Mouse (Mus musculus): ENCODE results near the gene Nomo1. TPM values are rescaled to one million over a fixed set of nuclear protein-coding genes. Genes with fewer than 3 reads are reported as not detected.

The Nomo1 gene
- polyA plus RNA-seq, 1 experiment from 2014 or later = 14.9 TPM

DNA sequence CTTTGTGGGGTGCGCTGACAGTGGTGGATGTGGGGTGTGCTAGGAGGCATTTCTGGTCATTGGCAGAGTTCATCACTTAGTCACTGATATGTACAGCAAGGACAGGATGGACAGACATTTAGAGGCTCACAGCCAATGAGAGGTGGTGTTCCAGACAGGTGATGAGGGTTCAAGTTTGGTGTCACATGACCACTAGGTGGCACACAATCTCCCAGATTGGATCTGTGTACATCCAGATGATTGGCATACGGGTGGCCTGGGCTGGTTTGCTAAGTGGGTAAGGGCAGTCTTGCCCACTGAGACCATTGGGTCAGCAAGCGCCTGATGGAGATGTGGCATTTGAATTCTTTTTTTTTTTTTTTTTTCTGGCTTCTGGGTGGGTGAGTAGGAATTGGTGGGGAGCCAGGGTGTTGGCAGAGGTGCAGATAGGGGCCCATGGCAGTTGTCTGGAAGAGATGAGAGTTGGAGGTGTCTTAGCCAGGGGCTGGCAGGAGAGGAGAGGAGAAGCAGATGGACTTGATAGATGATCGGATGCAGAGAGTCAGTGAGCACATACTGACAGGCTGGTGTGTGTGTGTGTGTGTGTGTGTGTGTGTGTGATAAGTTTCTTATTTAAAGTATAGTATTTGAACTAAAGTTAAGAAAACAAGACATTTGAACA lies 18.8 kb downstream of the Nomo1 start:
- 91% methylated on average over 4 of the region's 4 CpGs for WGBS
- Histone ChIP-seq H3K27ac (ENCODE audit: low read depth, low read length) (no peak overlapping the region), H3K27me3 (ENCODE audit: control insufficient read depth, insufficient read depth, low read length) (no peaks in the 10 kb centered on the region), H3K9me3 (ENCODE audit: control insufficient read depth, low read length) (no peaks in the 10 kb centered on the region), H3K36me3 (ENCODE audit: control insufficient read depth, insufficient read depth, low read length) (0 out of 2 replicates have a peak, but pooled peaks cover 6% of the 10 kb centered on the region), H3K4me3 (ENCODE audit: low read depth, low read length) (no peak overlapping the region), H3K4me1 (replicated peaks; ENCODE audit: control insufficient read depth, insufficient read depth, low read length) (no peaks in the 10 kb centered on the region), H3K4me2 (replicated peaks; ENCODE audit: low read depth, low read length) (no peak overlapping the region), H3K9ac (ENCODE audit: low read depth, low read length) (no peak overlapping the region)
- DNase-seq (ENCODE audit: low spot score) (peak; percentile 23), ATAC-seq (ENCODE audit: low FRiP score) (no peak)

DNA sequence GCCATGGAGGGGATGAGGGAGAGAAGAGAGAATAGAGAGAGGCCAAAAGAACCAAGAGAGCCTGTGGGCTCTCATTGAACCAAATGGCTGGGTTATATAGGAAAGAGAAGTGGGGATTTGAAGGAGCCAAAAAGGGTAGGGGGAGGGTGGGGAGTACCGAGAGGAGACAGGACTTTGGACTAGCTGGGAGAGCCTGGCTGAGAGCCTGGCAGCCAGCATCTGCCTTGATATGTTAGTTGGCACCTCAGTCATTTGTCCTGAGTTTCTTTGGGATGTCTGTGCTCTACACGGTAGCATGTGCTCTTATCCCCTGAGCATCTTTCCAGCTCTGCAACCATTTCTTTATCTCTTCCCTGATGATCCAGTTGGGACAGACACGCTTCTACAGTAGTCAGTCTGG lies 20.1 kb downstream of the Nomo1 start:
- ATAC-seq (ENCODE audit: low FRiP score) (no peak), DNase-seq (ENCODE audit: low spot score) (no peak)
- no peak overlapping the region for H3K4me3 ChIP-seq (ENCODE audit: low read depth, low read length)
- H3K4me1 ChIP-seq (replicated peaks; ENCODE audit: control insufficient read depth, insufficient read depth, low read length) = no peaks in the 10 kb centered on the region
- H3K4me2 ChIP-seq (replicated peaks; ENCODE audit: low read depth, low read length) = no peak overlapping the region
- H3K9me3 ChIP-seq (ENCODE audit: control insufficient read depth, low read length) = no peaks in the 10 kb centered on the region
- no peak overlapping the region for H3K9ac ChIP-seq (ENCODE audit: low read depth, low read length)
- no peaks in the 10 kb centered on the region for H3K27me3 ChIP-seq (ENCODE audit: control insufficient read depth, insufficient read depth, low read length)
- no peak overlapping the region for H3K27ac ChIP-seq (ENCODE audit: low read depth, low read length)
- 0 out of 2 replicates have a peak, but pooled peaks cover 6% of the 10 kb centered on the region for H3K36me3 ChIP-seq (ENCODE audit: control insufficient read depth, insufficient read depth, low read length)
- 92% methylated on average over 3 of the region's 3 CpGs for WGBS

DNA sequence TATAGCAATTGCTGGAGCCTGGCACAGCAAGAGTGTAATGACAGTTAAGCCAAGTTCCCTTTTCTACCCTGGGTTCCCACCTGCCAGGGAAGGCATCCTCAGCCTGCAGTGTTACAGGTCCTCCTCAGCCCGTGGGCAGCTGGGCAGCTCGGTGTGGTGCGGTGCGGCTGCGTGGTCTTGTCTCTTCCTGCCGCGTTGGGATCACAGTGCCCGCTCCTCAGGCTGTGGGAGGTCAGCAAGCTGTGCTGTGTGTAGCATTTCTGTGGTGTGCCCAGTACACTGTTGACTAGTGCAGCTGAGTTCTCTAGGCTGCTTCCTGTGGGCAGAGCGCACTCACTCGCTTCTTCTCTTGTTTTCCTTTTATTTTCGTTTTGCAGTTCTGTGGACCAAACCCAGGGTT lies 25.4 kb downstream of the Nomo1 start:
- Histone ChIP-seq H3K36me3 (ENCODE audit: control insufficient read depth, insufficient read depth, low read length) (0 out of 2 replicates have a peak, but pooled peaks cover 3% of the 10 kb centered on the region), H3K27me3 (ENCODE audit: control insufficient read depth, insufficient read depth, low read length) (no peaks in the 10 kb centered on the region), H3K9ac (ENCODE audit: low read depth, low read length) (no peak overlapping the region), H3K4me2 (replicated peaks; ENCODE audit: low read depth, low read length) (no peak overlapping the region), H3K27ac (ENCODE audit: low read depth, low read length) (no peak overlapping the region), H3K9me3 (ENCODE audit: control insufficient read depth, low read length) (no peaks in the 10 kb centered on the region), H3K4me3 (ENCODE audit: low read depth, low read length) (no peak overlapping the region), H3K4me1 (replicated peaks; ENCODE audit: control insufficient read depth, insufficient read depth, low read length) (no peaks in the 10 kb centered on the region)
- ATAC-seq (ENCODE audit: low FRiP score) (no peak), DNase-seq (ENCODE audit: low spot score) (no peak)
- WGBS = 96% methylated on average over 11 of the region's 11 CpGs

DNA sequence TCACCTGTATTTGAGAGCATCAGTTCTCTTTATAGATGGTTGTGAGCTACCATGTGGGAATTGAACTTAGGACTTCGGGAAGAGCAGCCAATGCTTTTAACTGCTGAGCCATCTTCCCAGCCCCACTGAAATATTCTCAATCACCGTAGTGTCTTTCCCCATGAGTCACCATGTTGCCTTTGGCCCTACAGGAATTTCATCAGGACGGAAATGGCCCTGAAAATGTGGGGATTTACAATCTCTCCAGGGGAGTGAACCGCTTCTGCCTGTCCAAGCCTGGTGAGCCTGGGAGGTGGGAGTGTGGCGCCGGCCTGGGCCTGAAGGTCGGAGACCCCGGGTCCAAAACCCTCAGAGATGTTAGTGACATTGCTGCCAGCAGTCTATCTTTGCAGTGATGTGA lies 27.2 kb downstream of the Nomo1 start:
- Histone ChIP-seq H3K27me3 (ENCODE audit: control insufficient read depth, insufficient read depth, low read length) (no peaks in the 10 kb centered on the region), H3K36me3 (ENCODE audit: control insufficient read depth, insufficient read depth, low read length) (no peaks in the 10 kb centered on the region), H3K4me3 (ENCODE audit: low read depth, low read length) (no peak overlapping the region), H3K4me2 (replicated peaks; ENCODE audit: low read depth, low read length) (no peak overlapping the region), H3K4me1 (replicated peaks; ENCODE audit: control insufficient read depth, insufficient read depth, low read length) (no peaks in the 10 kb centered on the region), H3K27ac (ENCODE audit: low read depth, low read length) (no peak overlapping the region), H3K9me3 (ENCODE audit: control insufficient read depth, low read length) (no peaks in the 10 kb centered on the region), H3K9ac (ENCODE audit: low read depth, low read length) (no peak overlapping the region)
- WGBS = 94% methylated on average over 8 of the region's 8 CpGs
- ATAC-seq (ENCODE audit: low FRiP score) (no peak), DNase-seq (ENCODE audit: low spot score) (no peak)

DNA sequence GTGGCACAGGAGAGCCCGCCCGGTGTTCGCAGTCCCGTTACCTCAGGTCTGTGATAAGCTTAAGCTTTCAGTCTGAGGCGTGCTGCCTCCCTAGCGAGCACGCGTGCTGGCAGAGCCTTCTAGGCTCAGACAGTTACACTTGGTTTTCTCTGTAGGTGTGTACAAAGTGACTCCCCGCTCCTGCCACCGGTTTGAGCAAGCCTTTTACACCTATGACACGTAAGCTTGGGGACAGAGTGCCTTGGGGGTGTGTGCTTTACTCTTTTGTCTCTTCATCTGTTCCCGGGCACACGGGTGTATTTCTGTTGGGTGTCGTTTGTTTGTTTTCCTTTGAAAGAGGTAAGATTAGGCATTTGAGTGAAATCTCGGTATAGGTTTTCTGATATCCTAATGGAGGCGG lies 28.1 kb downstream of the Nomo1 start:
- ATAC-seq (ENCODE audit: low FRiP score) (no peak), DNase-seq (ENCODE audit: low spot score) (no peak)
- Histone ChIP-seq H3K36me3 (ENCODE audit: control insufficient read depth, insufficient read depth, low read length) (no peaks in the 10 kb centered on the region), H3K9me3 (ENCODE audit: control insufficient read depth, low read length) (no peaks in the 10 kb centered on the region), H3K27ac (ENCODE audit: low read depth, low read length) (no peak overlapping the region), H3K27me3 (ENCODE audit: control insufficient read depth, insufficient read depth, low read length) (no peaks in the 10 kb centered on the region), H3K4me3 (ENCODE audit: low read depth, low read length) (no peak overlapping the region), H3K4me2 (replicated peaks; ENCODE audit: low read depth, low read length) (no peak overlapping the region), H3K4me1 (replicated peaks; ENCODE audit: control insufficient read depth, insufficient read depth, low read length) (no peaks in the 10 kb centered on the region), H3K9ac (ENCODE audit: low read depth, low read length) (no peak overlapping the region)
- 97% methylated on average over 16 of the region's 16 CpGs for WGBS

DNA sequence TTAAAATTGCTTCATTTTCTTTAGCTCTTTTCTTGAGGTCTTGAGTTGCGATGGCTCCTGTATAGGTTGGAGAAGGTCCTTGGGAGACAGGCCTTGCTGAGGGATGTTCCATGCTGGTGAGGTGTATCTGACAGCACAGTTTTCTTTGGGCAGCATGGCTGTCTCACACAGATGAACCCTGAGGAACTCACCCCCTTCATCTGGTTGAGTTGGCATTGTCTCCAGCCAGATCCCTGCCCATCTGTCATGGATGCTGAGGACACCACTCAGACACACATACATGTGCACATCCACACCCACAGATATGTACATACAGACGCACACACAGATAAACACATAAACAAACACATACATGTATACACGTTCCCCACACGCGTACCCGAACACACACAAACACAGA lies 29.8 kb downstream of the Nomo1 start:
- H3K9me3 ChIP-seq (ENCODE audit: control insufficient read depth, low read length) = no peaks in the 10 kb centered on the region
- H3K27ac ChIP-seq (ENCODE audit: low read depth, low read length) = no peak overlapping the region
- H3K4me1 ChIP-seq (replicated peaks; ENCODE audit: control insufficient read depth, insufficient read depth, low read length) = no peaks in the 10 kb centered on the region
- no peak overlapping the region for H3K9ac ChIP-seq (ENCODE audit: low read depth, low read length)
- no peak overlapping the region for H3K4me2 ChIP-seq (replicated peaks; ENCODE audit: low read depth, low read length)
- WGBS = 95% methylated on average over 6 of the region's 6 CpGs
- DNase-seq (ENCODE audit: low spot score) = no peak
- ATAC-seq (ENCODE audit: low FRiP score) = no peak
- no peaks in the 10 kb centered on the region for H3K27me3 ChIP-seq (ENCODE audit: control insufficient read depth, insufficient read depth, low read length)
- H3K4me3 ChIP-seq (ENCODE audit: low read depth, low read length) = no peak overlapping the region
- no peaks in the 10 kb centered on the region for H3K36me3 ChIP-seq (ENCODE audit: control insufficient read depth, insufficient read depth, low read length)

GRCm38 (mm10) chr7:46068831-46069230 lies 35.3 kb downstream of the Nomo1 start:
- Histone ChIP-seq H3K27me3 (ENCODE audit: control insufficient read depth, insufficient read depth, low read length) (no peaks in the 10 kb centered on the region), H3K36me3 (ENCODE audit: control insufficient read depth, insufficient read depth, low read length) (no peaks in the 10 kb centered on the region), H3K4me2 (replicated peaks; ENCODE audit: low read depth, low read length) (no peak overlapping the region), H3K4me1 (replicated peaks; ENCODE audit: control insufficient read depth, insufficient read depth, low read length) (no peaks in the 10 kb centered on the region), H3K4me3 (ENCODE audit: low read depth, low read length) (no peak overlapping the region), H3K27ac (ENCODE audit: low read depth, low read length) (no peak overlapping the region), H3K9ac (ENCODE audit: low read depth, low read length) (no peak overlapping the region), H3K9me3 (ENCODE audit: control insufficient read depth, low read length) (no peaks in the 10 kb centered on the region)
- ATAC-seq (ENCODE audit: low FRiP score) = no peak
- 94% methylated on average over 8 of the region's 8 CpGs for WGBS
- no peak for DNase-seq (ENCODE audit: low spot score)

DNA sequence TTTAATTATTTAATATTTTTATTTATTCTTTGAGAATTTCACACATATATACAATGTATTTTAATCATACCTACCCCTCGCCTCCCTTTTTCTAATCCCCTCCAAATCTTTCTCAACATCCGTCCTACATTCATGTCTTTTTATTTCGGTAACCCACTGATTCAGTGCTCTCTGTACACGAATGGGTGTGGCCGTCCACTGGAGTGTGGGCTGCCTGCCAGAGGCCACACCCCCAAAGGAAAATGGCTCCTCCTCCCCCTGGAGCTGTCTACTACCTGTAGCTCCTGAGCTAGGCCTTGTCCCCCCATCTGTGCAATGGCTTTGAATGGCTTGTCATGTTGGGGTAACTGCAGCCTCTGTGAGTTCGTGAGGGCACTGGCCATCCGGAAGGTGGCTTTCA lies 43.3 kb downstream of the Nomo1 start:
- H3K9ac ChIP-seq (ENCODE audit: low read depth, low read length) = no peak overlapping the region
- H3K36me3 ChIP-seq (ENCODE audit: control insufficient read depth, insufficient read depth, low read length) = peaks cover 3% of the 10 kb centered on the region; the same call in 1 of the 2 replicates
- DNase-seq (ENCODE audit: low spot score) = no peak
- H3K27me3 ChIP-seq (ENCODE audit: control insufficient read depth, insufficient read depth, low read length) = no peaks in the 10 kb centered on the region
- H3K4me2 ChIP-seq (replicated peaks; ENCODE audit: low read depth, low read length) = no peak overlapping the region
- ATAC-seq (ENCODE audit: low FRiP score) = no peak
- no peak overlapping the region for H3K4me3 ChIP-seq (ENCODE audit: low read depth, low read length)
- no peak overlapping the region for H3K27ac ChIP-seq (ENCODE audit: low read depth, low read length)
- WGBS = 90% methylated on average over 7 of the region's 7 CpGs
- H3K4me1 ChIP-seq (replicated peaks; ENCODE audit: control insufficient read depth, insufficient read depth, low read length) = no peaks in the 10 kb centered on the region
- H3K9me3 ChIP-seq (ENCODE audit: control insufficient read depth, low read length) = no peaks in the 10 kb centered on the region

- 94% methylated on average over 12 of the region's 12 CpGs for WGBS
- no peaks in the 10 kb centered on the region for H3K27me3 ChIP-seq (ENCODE audit: control insufficient read depth, insufficient read depth, low read length)
- peaks cover 3% of the 10 kb centered on the region; the same call in 1 of the 2 replicates for H3K36me3 ChIP-seq (ENCODE audit: control insufficient read depth, insufficient read depth, low read length)
- H3K9me3 ChIP-seq (ENCODE audit: control insufficient read depth, low read length) = no peaks in the 10 kb centered on the region
- H3K4me3 ChIP-seq (ENCODE audit: low read depth, low read length) = no peak overlapping the region
- H3K9ac ChIP-seq (ENCODE audit: low read depth, low read length) = no peak overlapping the region
- H3K4me1 ChIP-seq (replicated peaks; ENCODE audit: control insufficient read depth, insufficient read depth, low read length) = no peaks in the 10 kb centered on the region
- no peak overlapping the region for H3K4me2 ChIP-seq (replicated peaks; ENCODE audit: low read depth, low read length)
- H3K27ac ChIP-seq (ENCODE audit: low read depth, low read length) = no peak overlapping the region
- DNase-seq (ENCODE audit: low spot score) (no peak), ATAC-seq (ENCODE audit: low FRiP score) (no peak)
These were observed 44.2 kb downstream of the Nomo1 start for GRCm38 (mm10) chr7:46077675-46078074.
